Mouse (Mus musculus) myocyte (in vitro differentiated cells): ENCODE data around the gene Chuk.

Source experiments
- E2F4 ChIP-seq: IDR thresholded peaks from one replicate; pipeline ENCODE4 v1.6.1; 2011; ENCODE audit warnings: mild to moderate bottlenecking, control low read depth, moderate library complexity; ENCODE audit not compliant: insufficient read depth
- MAX ChIP-seq: IDR thresholded peaks from one replicate; pipeline ENCODE4 v1.6.1; 2011; ENCODE audit warnings: low read depth, mild to moderate bottlenecking, control low read depth
- MYOD1 ChIP-seq, 3 experiments: IDR thresholded peaks; one replicate each; pipeline ENCODE4 v1.6.1; 2011; ENCODE audit warnings: control low read depth in 2 of 3, low read depth in 2 of 3, mild to moderate bottlenecking in 2 of 3, moderate library complexity in 1 of 3; ENCODE audit not compliant: insufficient read length in 2 of 3, control insufficient read depth in 1 of 3
- MYOG ChIP-seq, 3 experiments: IDR thresholded peaks; one replicate each; pipeline ENCODE4 v1.6.1; 2011; ENCODE audit warnings: control low read depth in 2 of 3, low read depth in 2 of 3, mild to moderate bottlenecking in 2 of 3; ENCODE audit not compliant: insufficient read length in 2 of 3, control insufficient read depth in 1 of 3, insufficient read depth in 1 of 3
- POLR2A ChIP-seq: IDR thresholded peaks from one replicate; pipeline ENCODE4 v1.6.1; 2011; ENCODE audit warnings: low read depth, mild to moderate bottlenecking, control low read depth, moderate library complexity; ENCODE audit not compliant: insufficient read length
- POLR2AphosphoS2 ChIP-seq: IDR thresholded peaks from one replicate; pipeline ENCODE4 v1.6.1; 2011; ENCODE audit warnings: low read depth, control low read depth; ENCODE audit not compliant: insufficient read length
- REST ChIP-seq: IDR thresholded peaks from one replicate; pipeline ENCODE4 v1.6.1; 2011; ENCODE audit warnings: mild to moderate bottlenecking, control low read depth, moderate library complexity; ENCODE audit not compliant: insufficient read depth, insufficient read length
- TCF12 ChIP-seq: IDR thresholded peaks from one replicate; pipeline ENCODE4 v1.6.1; 2011; ENCODE audit warnings: mild to moderate bottlenecking, control low read depth; ENCODE audit not compliant: poor library complexity, insufficient read depth, severe bottlenecking
- USF1 ChIP-seq: IDR thresholded peaks from one replicate; pipeline ENCODE4 v1.6.1; 2011; ENCODE audit warnings: low read depth, mild to moderate bottlenecking, control low read depth, moderate library complexity

- TF ChIP-seq POLR2A (no peak), REST (no peak), USF1 (no peak), MYOG (IDR thresholded peaks at IDR 0.05; ENCODE audit: control insufficient read depth in 1 of 3, insufficient read depth in 1 of 3, insufficient read length in 2 of 3, low read depth in 2 of 3) (no peak), MYOD1 (IDR thresholded peaks at IDR 0.05; ENCODE audit: control insufficient read depth in 1 of 3, insufficient read length in 2 of 3, low read depth in 2 of 3) (no peak), E2F4 (no peak), TCF12 (no peak), POLR2AphosphoS2 (no peak), MAX (no peak)
Observed at GRCm38 (mm10) chr19:44045847-44046246, 61.4 kb downstream of the Chuk start.
